Mouse (Mus musculus) embryonic facial prominence, embryonic 13.5 days (tissue): ENCODE data around the gene Hist1h4i. TPM values are rescaled to one million over a fixed set of nuclear protein-coding genes. Genes with fewer than 3 reads are reported as not detected.
"Not testable (repeated sequence)": the region's sequence is repeated elsewhere in the genome, so short reads cannot be mapped to it uniquely, and the experiment has no call there.

ENCODE experiments used
- ATAC-seq: fragments of 200-750 bp; cut with Nextera tagmentation; 2 replicates; pipeline ENCODE4 v1.8.0; 2017; ENCODE audit warnings: low read depth; ENCODE audit not compliant: insufficient number of reproducible peaks, insufficient read depth, low FRiP score, low TSS enrichment
- H3K27ac ChIP-seq: fragments of 300-500 bp; sonication (generic); 2 replicates; pipeline ENCODE4 v1.5.1; 2015; ENCODE audit warnings: moderate library complexity, mild to moderate bottlenecking, inconsistent platforms
- H3K27me3 ChIP-seq: fragments of 300-500 bp; sonication (generic); 2 replicates; pipeline ENCODE4 v1.6.1; 2015; ENCODE audit warnings: mild to moderate bottlenecking, inconsistent platforms
- H3K36me3 ChIP-seq: fragments of 300-500 bp; sonication (generic); 2 replicates; pipeline ENCODE4 v1.6.1; 2015; ENCODE audit warnings: mild to moderate bottlenecking, inconsistent platforms
- H3K4me1 ChIP-seq: fragments of 300-500 bp; sonication (generic); 2 replicates; pipeline ENCODE4 v1.6.1; 2015; ENCODE audit warnings: inconsistent platforms
- H3K4me2 ChIP-seq: fragments of 300-500 bp; sonication (generic); 2 replicates; pipeline ENCODE4 v1.6.1; 2015; ENCODE audit warnings: moderate library complexity, mild to moderate bottlenecking, inconsistent platforms
- H3K4me3 ChIP-seq: fragments of 300-500 bp; sonication (generic); 2 replicates; pipeline ENCODE4 v1.5.1; 2015; ENCODE audit warnings: mild to moderate bottlenecking, inconsistent platforms
- H3K9ac ChIP-seq: fragments of 300-500 bp; sonication (generic); 2 replicates; pipeline ENCODE4 v1.6.1; 2015; ENCODE audit warnings: mild to moderate bottlenecking, inconsistent platforms
- H3K9me3 ChIP-seq: fragments of 300-500 bp; sonication (generic); 2 replicates; pipeline ENCODE4 v1.6.1; 2016; ENCODE audit warnings: inconsistent platforms
- WGBS: fragments of 180-500 bp; shearing (Covaris S2); methylation state at CpG from one replicate; pipeline ENCODE4 v1.1.7; 2015; ENCODE audit warnings: mixed read lengths; 5-methylcytosine and 5-hydroxymethylcytosine counted together
- polyA plus RNA-seq: library from polyadenylated mRNA; unstranded; fragments of >200 nt; fragmentation: Nextera tagmentation; extraction: Ambion mirVana; gene quantifications from 2 replicates; pipeline ENCODE4 v1.2.1, GENCODE M21; 2015

Gene Hist1h4i
- polyA plus RNA-seq, 1 experiment from 2014 or later = 31.3 TPM

- Histone ChIP-seq H3K27ac (peak overlapping the region; percentile 91), H3K9me3 (no peaks in the 10 kb centered on the region), H3K9ac (peak overlapping the region; percentile 71), H3K4me2 (peak overlapping the region; percentile 81), H3K4me1 (peaks cover 22% of the 10 kb centered on the region), H3K4me3 (peak overlapping the region; percentile 50), H3K36me3 (no peaks in the 10 kb centered on the region), H3K27me3 (no peaks in the 10 kb centered on the region)
- under 1% methylated on average over 10 of the region's 14 CpGs for WGBS
- no peak for ATAC-seq
Observed at GRCm38 (mm10) chr13:22043503-22044431, 2.6 kb upstream of the Hist1h4i start.

GRCm38 (mm10) chr13:22042568-22043502 is 1.7 kb upstream of the Hist1h4i start, which contains the start of the genes Hist1h2ag and Hist1h2bj:
Gene Hist1h2ag, minus strand, starts transcription at chr13:22042944.
Gene Hist1h2bj, plus strand, starts transcription at chr13:22043214.
- ATAC-seq = peak; percentile 89
- Histone ChIP-seq H3K4me2 (peak within 1 kb of the TSS; percentile 81), H3K4me3 (peak within 1 kb of the TSS; percentile 50), H3K9ac (peak within 1 kb of the TSS; percentile 74), H3K4me1 (peaks cover 18% of the 10 kb centered on the region), H3K27ac (peak within 1 kb of the TSS; percentile 96)
- not testable (repeated sequence) for H3K27me3 ChIP-seq, H3K9me3 ChIP-seq, H3K36me3 ChIP-seq
- WGBS = under 1% methylated on average over 48 of the region's 80 CpGs

- WGBS = 2% methylated on average over 13 of the region's 13 CpGs
Observed at GRCm38 (mm10) chr13:22041651-22042567, 747 bp upstream of the Hist1h4i start.

GRCm38 (mm10) chr13:22040464-22041141 is 559 bp downstream of the Hist1h4i start:
- Histone ChIP-seq H3K27me3 (no peaks in the 10 kb centered on the region), H3K27ac (peak overlapping the region; percentile 96), H3K9ac (peak overlapping the region; percentile 80), H3K9me3 (no peaks in the 10 kb centered on the region), H3K4me2 (peak overlapping the region; percentile 81), H3K4me3 (peak overlapping the region; percentile 50), H3K36me3 (no peaks in the 10 kb centered on the region), H3K4me1 (peaks cover 22% of the 10 kb centered on the region)
- WGBS = under 1% methylated on average over 24 of the region's 24 CpGs
- peak; percentile 29; the same call in 1 of the 2 replicates for ATAC-seq

More at GRCm38 (mm10) chr13:22041651-22042567, 747 bp upstream of the Hist1h4i start:
- H3K27me3 ChIP-seq = no peaks in the 10 kb centered on the region
- H3K4me2 ChIP-seq = peak overlapping the region; percentile 81
- no peak for ATAC-seq
- H3K36me3 ChIP-seq = no peaks in the 10 kb centered on the region
- peak overlapping the region; percentile 96 for H3K27ac ChIP-seq
- H3K4me1 ChIP-seq = peaks cover 15% of the 10 kb centered on the region
- peak overlapping the region; percentile 74 for H3K9ac ChIP-seq
- H3K4me3 ChIP-seq = peak overlapping the region; percentile 50
- H3K9me3 ChIP-seq = no peaks in the 10 kb centered on the region

- H3K27me3 ChIP-seq = no peaks in the 10 kb centered on the region
- peak overlapping the region; percentile 81 for H3K4me2 ChIP-seq
- no peaks in the 10 kb centered on the region for H3K36me3 ChIP-seq
- H3K4me3 ChIP-seq = peak overlapping the region; percentile 50
- H3K9me3 ChIP-seq = no peaks in the 10 kb centered on the region
- WGBS = 9% methylated on average over 2 of the region's 2 CpGs
- no peak for ATAC-seq
- peak overlapping the region; percentile 96 for H3K27ac ChIP-seq
- peaks cover 22% of the 10 kb centered on the region for H3K4me1 ChIP-seq
- H3K9ac ChIP-seq = peak overlapping the region; percentile 80
Observed at GRCm38 (mm10) chr13:22039951-22040463, 1.2 kb downstream of the Hist1h4i start.

- ATAC-seq = no peak
- Histone ChIP-seq H3K4me1 (peaks cover 28% of the 10 kb centered on the region), H3K9ac (no peak overlapping the region), H3K9me3 (no peaks in the 10 kb centered on the region), H3K4me3 (no peak overlapping the region), H3K4me2 (peak overlapping the region; percentile 81), H3K36me3 (no peaks in the 10 kb centered on the region), H3K27ac (peak overlapping the region; percentile 57), H3K27me3 (no peaks in the 10 kb centered on the region)
- WGBS = 62% methylated on average over 5 of the region's 5 CpGs
Observed at GRCm38 (mm10) chr13:22039364-22039763, 1.8 kb downstream of the Hist1h4i start.

GRCm38 (mm10) chr13:22037415-22037814 is 3.7 kb downstream of the Hist1h4i start:
- Histone ChIP-seq H3K4me1 (peaks cover 35% of the 10 kb centered on the region), H3K27ac (peak overlapping the region; percentile 84), H3K4me2 (no peak overlapping the region), H3K27me3 (no peaks in the 10 kb centered on the region), H3K9ac (no peak overlapping the region), H3K9me3 (no peaks in the 10 kb centered on the region), H3K4me3 (no peak overlapping the region), H3K36me3 (no peaks in the 10 kb centered on the region)
- 47% methylated on average over 2 of the region's 2 CpGs for WGBS
- ATAC-seq = no peak

- H3K4me1 ChIP-seq = peaks cover 31% of the 10 kb centered on the region
- no peaks in the 10 kb centered on the region for H3K36me3 ChIP-seq
- ATAC-seq = no peak
- H3K4me2 ChIP-seq = peak overlapping the region; percentile 60
- H3K27ac ChIP-seq = peak overlapping the region; percentile 84
- no peaks in the 10 kb centered on the region for H3K9me3 ChIP-seq
- 52% methylated on average over 3 of the region's 3 CpGs for WGBS
- no peaks in the 10 kb centered on the region for H3K27me3 ChIP-seq
- peak overlapping the region; percentile 64 for H3K9ac ChIP-seq
- H3K4me3 ChIP-seq = peak overlapping the region; percentile 46
Observed at GRCm38 (mm10) chr13:22036986-22037385, 4.2 kb downstream of the Hist1h4i start.

- H3K36me3 ChIP-seq = no peaks in the 10 kb centered on the region
- WGBS = 2% methylated on average over 22 of the region's 23 CpGs
- H3K4me1 ChIP-seq = peaks cover 30% of the 10 kb centered on the region
- ATAC-seq = no peak
- peak overlapping the region; percentile 84 for H3K27ac ChIP-seq
- no peaks in the 10 kb centered on the region for H3K27me3 ChIP-seq
- peak overlapping the region; percentile 64 for H3K9ac ChIP-seq
- H3K9me3 ChIP-seq = no peaks in the 10 kb centered on the region
- H3K4me3 ChIP-seq = peak overlapping the region; percentile 46
- H3K4me2 ChIP-seq = peak overlapping the region; percentile 60
Observed at GRCm38 (mm10) chr13:22036149-22036956, 4.8 kb downstream of the Hist1h4i start.
